Mouse (Mus musculus): ENCODE measurements around the gene Cpz. TPM values are rescaled to one million over a fixed set of nuclear protein-coding genes. Genes with fewer than 3 reads are reported as not detected.

Cpz gene
- total RNA-seq (2021): 0.76 and 0.81 TPM in 2 replicates
- long read RNA-seq, partial matches to known transcripts: 0 of 3 reads
- long read RNA-seq, other reads (novel, unspliced or antisense): 0 of 3 reads

DNA sequence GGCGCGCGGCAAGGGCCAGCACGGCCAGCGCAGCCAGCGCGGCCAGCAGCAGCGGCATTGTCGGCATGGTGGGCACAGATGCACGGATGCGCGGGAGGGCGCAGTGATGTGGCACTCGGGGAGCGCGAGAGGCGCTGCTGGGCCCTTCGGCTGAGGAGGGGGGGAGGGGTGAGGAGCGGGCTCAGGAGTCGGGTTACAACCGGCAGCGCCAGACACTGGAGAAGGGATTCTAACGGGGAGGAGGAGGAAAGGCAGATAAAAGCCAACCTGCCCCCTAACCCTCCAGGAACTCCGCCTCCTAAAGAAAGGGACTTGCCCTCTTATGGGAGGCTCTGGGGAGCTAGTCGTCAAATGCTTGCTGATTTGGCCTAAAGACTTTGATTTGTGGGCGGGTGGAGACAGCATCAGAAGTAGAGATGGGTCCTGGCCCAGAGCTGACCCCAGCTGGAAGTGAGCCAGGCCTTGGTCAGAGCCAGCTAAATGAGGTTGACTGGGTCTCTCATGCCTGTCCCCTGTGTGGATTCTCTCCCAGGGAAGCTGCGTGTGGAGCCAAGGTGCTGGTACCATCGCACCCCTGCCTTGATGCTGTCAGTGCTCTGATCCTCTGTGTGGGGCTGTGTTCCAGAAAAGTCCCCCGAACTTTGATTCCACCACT lies at the start of gene Cpz:
Cpz (minus strand) TSS at position 230 of the 655 bp plus-strand sequence.
- no peak for DNase-seq

GRCm38 (mm10) chr5:35574653-35575599 lies 49.4 kb upstream of the Cpz start, which contains the start of gene Trmt44:
TSS of gene Trmt44 (minus strand) at chr5:35575070.
- peak; percentile 93 for DNase-seq

- no peak for DNase-seq
These were observed 46.0 kb upstream of the Cpz start for GRCm38 (mm10) chr5:35571546-35571945.

GRCm38 (mm10) chr5:35566632-35567031 lies 41.1 kb upstream of the Cpz start:
- DNase-seq: no peak

DNA sequence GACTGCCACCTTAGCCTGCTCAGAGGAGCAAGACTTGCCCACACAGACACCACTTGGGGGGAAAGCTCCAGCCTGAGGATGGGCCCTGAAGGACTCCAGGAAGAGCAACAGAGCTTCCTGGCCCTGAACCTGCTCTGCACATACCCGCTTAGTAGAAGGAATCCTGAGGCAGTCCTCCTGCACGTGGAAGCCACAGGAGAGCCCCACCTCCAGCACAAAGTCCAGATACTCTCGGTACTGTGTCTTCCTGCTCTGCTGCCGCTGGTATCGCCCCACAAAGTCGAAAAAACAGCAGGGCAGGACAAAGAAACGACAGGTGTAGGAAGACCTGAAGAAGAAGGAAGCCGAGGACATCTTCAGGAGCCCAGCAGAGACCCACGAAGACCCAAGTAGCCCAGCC lies 39.7 kb upstream of the Cpz start:
- no peak for DNase-seq

DNA sequence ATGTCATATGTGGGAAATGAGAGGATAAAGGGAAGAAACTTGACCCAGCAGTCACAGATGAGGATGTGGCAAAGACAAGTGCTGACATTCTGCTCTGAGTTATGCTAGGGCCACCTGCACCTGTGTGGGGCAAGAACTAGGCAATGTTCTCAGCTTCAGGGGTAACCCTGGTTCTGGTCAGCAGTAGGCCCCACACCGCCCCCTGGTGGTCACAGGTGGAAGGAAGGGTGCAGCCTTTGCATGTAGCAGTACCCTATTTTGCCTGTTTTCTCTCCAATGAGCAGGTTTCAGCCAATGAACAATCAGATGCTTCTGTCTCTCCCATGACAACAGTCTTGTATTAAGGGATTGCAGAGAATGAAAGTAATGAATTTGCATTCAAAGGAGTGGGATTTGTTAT lies 38.0 kb upstream of the Cpz start:
- peak; percentile 87 for DNase-seq

- no peak for DNase-seq
These were observed 37.1 kb upstream of the Cpz start for GRCm38 (mm10) chr5:35562616-35563015.

DNA sequence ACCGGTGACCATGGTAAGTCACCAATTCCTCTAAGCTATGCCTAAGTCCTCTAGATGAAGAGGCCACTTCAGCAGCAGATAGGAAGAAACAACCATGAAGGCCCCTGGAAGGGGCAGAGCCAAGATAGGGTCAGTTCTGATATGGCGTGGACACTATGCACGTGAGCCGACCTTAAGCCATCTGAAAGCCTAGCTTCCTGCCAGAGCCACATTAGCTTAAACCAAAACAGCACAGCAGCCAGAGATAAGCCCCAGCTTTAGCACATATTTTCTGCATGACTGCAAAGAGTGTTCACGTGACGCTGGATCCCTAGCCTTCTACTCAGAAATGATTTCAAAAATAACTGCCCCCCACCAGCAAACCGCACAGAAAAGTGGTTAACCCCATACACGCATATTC lies 33.9 kb upstream of the Cpz start:
- DNase-seq: no peak

GRCm38 (mm10) chr5:35557946-35558621 lies 32.6 kb upstream of the Cpz start:
- DNase-seq: no peak

DNA sequence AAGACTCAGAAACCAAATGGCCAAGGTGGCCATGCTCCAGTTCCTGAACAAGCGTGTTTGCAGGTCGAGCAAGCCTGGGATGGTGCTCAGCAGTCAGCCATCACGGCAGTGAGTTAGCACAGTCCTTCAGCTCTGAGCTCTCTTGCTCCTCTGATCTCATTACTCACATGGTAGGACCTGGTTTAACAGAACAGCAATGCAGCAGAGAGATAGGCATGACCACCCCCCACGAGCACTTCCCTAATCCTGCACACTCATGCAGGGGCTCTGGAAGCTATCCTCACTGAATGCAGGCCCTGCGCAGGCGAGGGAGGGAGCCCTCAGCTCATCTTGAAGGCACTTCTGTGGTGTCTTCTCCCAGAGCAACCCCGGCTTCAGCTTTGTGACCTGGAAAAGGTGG lies 30.9 kb upstream of the Cpz start:
- DNase-seq: no peak

DNA sequence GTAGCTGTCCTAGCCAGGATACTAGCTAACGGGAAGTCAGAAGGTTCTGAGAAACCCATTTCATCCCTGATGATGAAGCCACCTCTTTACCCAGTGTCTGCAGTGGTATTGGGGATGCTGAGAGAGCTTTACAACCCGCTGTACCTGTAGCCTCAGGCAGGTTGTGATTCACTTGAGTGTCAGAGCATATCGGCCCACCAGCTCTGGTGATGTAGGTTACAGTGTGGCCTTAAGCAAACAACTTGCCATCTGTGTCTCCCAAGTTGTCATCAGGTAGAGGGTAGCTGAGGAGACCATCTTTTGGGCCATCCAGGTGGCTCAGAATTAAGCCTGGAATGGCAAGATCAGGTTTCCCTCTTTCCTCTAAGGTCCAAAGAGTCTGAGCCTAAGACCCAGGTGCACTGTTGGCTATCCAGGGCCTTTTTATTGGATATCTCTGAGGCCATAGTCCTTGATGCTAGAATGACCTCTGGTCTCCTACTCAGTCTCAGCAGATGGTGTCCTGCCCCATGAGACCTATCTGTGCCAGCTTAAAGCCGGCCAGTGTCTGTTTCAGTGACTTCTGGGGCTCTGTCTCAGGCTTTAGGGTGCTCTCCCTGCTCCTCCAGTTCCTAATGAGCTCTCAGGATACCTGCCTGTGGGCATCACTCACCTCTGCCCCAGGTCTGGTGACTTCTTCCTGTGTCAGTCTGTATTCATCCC lies 27.5 kb upstream of the Cpz start:
- no peak for DNase-seq

DNA sequence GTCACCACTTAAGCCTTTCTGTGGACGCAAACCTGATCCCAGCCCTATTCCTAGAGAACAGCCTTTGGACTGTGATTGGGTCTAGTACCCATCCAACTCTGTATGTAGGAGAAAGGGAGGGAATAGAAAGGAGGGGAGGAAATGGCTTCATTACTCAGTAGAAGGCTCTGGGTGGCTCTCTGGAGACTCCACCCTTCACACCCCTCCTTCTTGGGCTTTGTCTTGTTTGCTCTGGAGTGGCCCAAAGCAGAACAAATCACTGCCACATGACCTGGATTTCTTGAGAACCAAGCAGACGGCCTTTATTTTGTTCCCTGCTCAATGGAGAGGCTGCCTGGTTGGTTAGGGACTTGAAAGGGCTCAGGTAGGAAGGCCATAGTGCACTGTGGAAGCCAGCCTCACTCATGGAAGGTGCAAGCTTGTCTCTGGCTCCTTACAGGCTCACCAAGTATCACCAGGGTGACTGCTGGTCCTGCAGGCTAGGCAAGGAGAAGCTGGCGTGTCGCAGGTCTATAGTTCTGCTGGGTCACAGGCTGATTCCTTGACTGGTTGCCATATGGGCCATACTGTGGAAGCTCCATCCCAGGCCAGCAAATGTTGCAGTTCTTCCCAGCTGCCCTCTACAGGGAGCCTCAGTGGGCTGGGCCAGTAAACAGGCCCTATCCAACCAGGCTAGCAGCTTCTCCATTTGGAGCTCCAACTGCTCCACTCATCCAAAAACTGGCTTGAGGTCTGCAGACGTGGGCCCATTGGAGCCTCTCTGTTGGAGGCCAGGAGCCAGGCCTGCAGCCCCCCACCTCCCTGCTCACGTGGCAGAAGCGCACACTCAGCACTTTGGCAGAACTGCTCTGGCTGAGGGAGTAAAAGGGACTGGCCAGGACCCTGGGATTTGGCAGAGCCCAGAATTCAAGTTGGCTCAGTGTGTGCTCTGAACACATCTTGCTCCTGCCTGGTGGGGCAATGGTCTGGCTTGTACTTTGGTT lies 26.6 kb upstream of the Cpz start:
- DNase-seq: no peak

- DNase-seq: no peak
These were observed 20.6 kb upstream of the Cpz start for GRCm38 (mm10) chr5:35546127-35546526.

DNA sequence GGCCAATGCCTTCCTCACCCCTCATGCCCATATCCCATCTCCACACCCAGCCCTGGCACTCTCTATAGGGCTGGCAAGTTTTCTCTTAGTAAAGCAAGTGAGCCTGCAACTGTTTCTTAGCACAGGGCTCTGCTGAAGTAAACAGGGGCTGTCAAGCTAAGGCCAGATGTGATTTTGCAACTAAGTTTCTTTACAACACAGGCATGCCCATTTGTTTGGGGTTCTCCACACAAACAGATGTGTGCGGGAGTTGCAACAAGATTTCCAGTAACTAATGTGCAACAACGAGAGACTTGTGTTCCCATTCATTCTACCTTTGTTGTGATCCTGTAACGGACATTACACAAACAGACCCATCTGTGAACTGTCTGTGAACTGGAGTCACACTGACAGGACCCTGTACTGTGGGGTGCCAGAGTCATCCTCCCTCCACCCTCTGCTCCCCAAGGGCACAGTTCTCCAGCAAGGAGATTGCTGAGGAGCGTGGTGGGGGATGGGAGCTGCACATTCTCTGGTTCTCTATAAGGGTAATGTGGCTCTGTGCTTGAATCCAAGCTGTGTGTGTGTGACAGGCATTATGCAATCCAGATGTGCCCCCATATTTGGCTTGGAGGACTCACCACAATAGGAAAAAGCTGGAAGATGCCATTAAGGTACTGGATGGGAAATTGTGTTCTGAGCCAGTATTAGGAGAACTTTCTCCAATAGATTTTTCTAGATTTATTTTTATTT lies 15.7 kb upstream of the Cpz start:
- DNase-seq: no peak

- no peak for DNase-seq
These were observed 15.1 kb upstream of the Cpz start for GRCm38 (mm10) chr5:35540555-35540954.

- DNase-seq: no peak
These were observed 14.1 kb upstream of the Cpz start for GRCm38 (mm10) chr5:35539576-35539975.

- no peak for DNase-seq
These were observed 12.5 kb upstream of the Cpz start for GRCm38 (mm10) chr5:35538022-35538421.

DNA sequence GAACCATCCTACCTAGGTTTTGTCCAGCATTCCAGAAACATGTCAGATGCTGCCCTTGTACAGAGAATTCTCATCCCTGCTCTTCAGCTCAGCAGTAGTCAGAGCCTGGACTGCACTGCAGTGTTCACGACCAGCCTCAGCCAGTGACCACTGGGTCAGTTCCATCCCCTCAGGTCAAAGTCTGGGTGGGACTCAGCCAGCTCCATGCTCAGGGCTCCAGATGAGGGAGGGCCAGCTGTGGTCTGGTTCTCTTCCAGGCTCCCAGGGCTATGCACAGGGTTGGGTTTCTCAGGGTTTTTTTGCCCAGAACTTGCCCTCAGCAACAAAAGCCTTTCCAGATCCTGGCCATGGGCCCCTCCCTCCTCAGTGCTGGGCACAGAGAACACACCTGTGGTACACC lies 12.0 kb upstream of the Cpz start:
- no peak for DNase-seq

GRCm38 (mm10) chr5:35536271-35536670 lies 10.8 kb upstream of the Cpz start:
- no peak for DNase-seq

DNA sequence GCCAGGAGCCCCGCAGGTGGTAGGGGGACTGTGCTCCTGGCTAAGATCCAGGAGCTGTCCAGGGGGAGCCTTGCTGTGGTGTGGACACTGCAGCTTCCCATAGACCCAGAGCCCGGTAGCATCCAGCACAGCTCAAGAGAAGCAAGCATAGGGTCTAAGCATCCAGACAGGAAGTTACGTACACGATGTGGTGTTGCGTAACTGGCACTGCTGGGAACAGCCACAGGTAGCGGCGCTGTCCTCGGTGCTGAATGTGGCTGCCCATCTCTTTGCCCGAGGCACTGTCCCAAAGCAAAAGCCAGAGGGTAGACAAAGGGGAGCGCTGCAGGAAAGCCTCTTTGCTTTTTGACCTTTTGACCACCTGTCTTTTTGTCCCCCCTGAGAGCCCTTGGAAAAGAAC lies 6.1 kb upstream of the Cpz start:
- peak; percentile 63 for DNase-seq

Measured in adrenal gland, postnatal 25 days (tissue).